Mouse (Mus musculus) cerebellum, adult 2 months (tissue): ENCODE results near the gene Hoxb9.

ENCODE experiments used
- CTCF ChIP-seq: fragments of 200-500 bp; IDR thresholded peaks from 2 replicates; pipeline ENCODE4 v1.5.1; 2011; ENCODE audit warnings: low read depth, mild to moderate bottlenecking, control low read depth, low read length, moderate library complexity, borderline replicate concordance; ENCODE audit not compliant: insufficient read depth
- POLR2A ChIP-seq: fragments of 200-500 bp; IDR thresholded peaks from 2 replicates; pipeline ENCODE4 v1.6.1; 2011; ENCODE audit warnings: low read length, control low read depth, borderline replicate concordance; ENCODE audit not compliant: insufficient read depth

GRCm38 (mm10) chr11:96315344-96315681, 44.1 kb downstream of the Hoxb9 start:
- TF ChIP-seq CTCF (no peak), POLR2A (no peak)
